Mouse (Mus musculus): ENCODE data around the gene Dclre1a. TPM values are rescaled to one million over a fixed set of nuclear protein-coding genes. Genes with fewer than 3 reads are reported as not detected.

Gene Dclre1a
- total RNA-seq (2014; rRNA removed) (6.7 and 10.4 TPM in 2 replicates), polyA plus RNA-seq (2015; fragmentation: Nextera tagmentation; extraction: Ambion mirVana) (8.2 and 9.8 TPM in 2 replicates)

GRCm38 (mm10) chr19:56547456-56548229 is at the start of gene Dclre1a:
TSS of gene Dclre1a (minus strand) at chr19:56548222.
- peak within 1 kb of the TSS; percentile 85 for H3K4me2 ChIP-seq (ENCODE audit: low read depth)
- H3K9me3 ChIP-seq (ENCODE audit: low read length) = no peaks in the 10 kb centered on the region
- H3K4me1 ChIP-seq (ENCODE audit: insufficient read depth) = peaks cover 10% of the 10 kb centered on the region; the same call in 1 of the 2 replicates
- ATAC-seq (peak; percentile 71), DNase-seq (no peak)
- H3K4me3 ChIP-seq (ENCODE audit: low read depth, low read length) = peak within 1 kb of the TSS; percentile 96
- no peaks in the 10 kb centered on the region for H3K27me3 ChIP-seq (ENCODE audit: insufficient read depth, low read length)
- H3K9ac ChIP-seq = peak within 1 kb of the TSS; percentile 96
- peak; percentile 35; the same call in 1 of the 2 replicates for TF ChIP-seq CTCF (IDR thresholded peaks at IDR 0.05; ENCODE audit: low read depth)
- H3K36me3 ChIP-seq (ENCODE audit: insufficient read depth) = peaks cover 14% of the 10 kb centered on the region
- 9% methylated on average over 20 of the region's 20 CpGs for WGBS
- peak within 1 kb of the TSS; percentile 92 for H3K27ac ChIP-seq (ENCODE audit: low read depth, low read length)

- H3K36me3 ChIP-seq (ENCODE audit: insufficient read depth) = peaks cover 62% of the 10 kb centered on the region
- WGBS = 92% methylated on average over 9 of the region's 9 CpGs
- no peak for TF ChIP-seq CTCF (IDR thresholded peaks at IDR 0.05; ENCODE audit: low read depth)
These were observed 44.5 kb upstream of the Dclre1a start for GRCm38 (mm10) chr19:56592472-56592871.

GRCm38 (mm10) chr19:56590250-56590649 is 42.2 kb upstream of the Dclre1a start:
- H3K36me3 ChIP-seq (ENCODE audit: insufficient read depth) = peaks cover 46% of the 10 kb centered on the region
- no peaks in the 10 kb centered on the region for H3K27me3 ChIP-seq (ENCODE audit: insufficient read depth, low read length)
- WGBS = 96% methylated on average over 3 of the region's 3 CpGs
- no peak overlapping the region for H3K4me3 ChIP-seq (ENCODE audit: low read depth, low read length)
- ATAC-seq (no peak), DNase-seq (no peak)
- no peaks in the 10 kb centered on the region for H3K4me1 ChIP-seq (ENCODE audit: insufficient read depth)
- no peak for TF ChIP-seq CTCF (IDR thresholded peaks at IDR 0.05; ENCODE audit: low read depth)
- no peak overlapping the region for H3K27ac ChIP-seq (ENCODE audit: low read depth, low read length)
- no peak overlapping the region for H3K4me2 ChIP-seq (ENCODE audit: low read depth)
- H3K9me3 ChIP-seq (ENCODE audit: low read length) = no peaks in the 10 kb centered on the region
- H3K9ac ChIP-seq = no peak overlapping the region

More at GRCm38 (mm10) chr19:56592472-56592871, 44.5 kb upstream of the Dclre1a start:
- Histone ChIP-seq H3K4me3 (ENCODE audit: low read depth, low read length) (no peak overlapping the region), H3K27me3 (ENCODE audit: insufficient read depth, low read length) (no peaks in the 10 kb centered on the region), H3K9me3 (ENCODE audit: low read length) (no peaks in the 10 kb centered on the region), H3K4me1 (ENCODE audit: insufficient read depth) (no peaks in the 10 kb centered on the region), H3K4me2 (ENCODE audit: low read depth) (no peak overlapping the region), H3K27ac (ENCODE audit: low read depth, low read length) (no peak overlapping the region), H3K9ac (no peak overlapping the region)
- no peak for ATAC-seq
- no peak for DNase-seq

GRCm38 (mm10) chr19:56589455-56589854 is 41.4 kb upstream of the Dclre1a start:
- ATAC-seq = no peak
- no peak for DNase-seq
- 96% methylated on average over 5 of the region's 5 CpGs for WGBS
- H3K9me3 ChIP-seq (ENCODE audit: low read length) = no peaks in the 10 kb centered on the region
- peaks cover 38% of the 10 kb centered on the region for H3K36me3 ChIP-seq (ENCODE audit: insufficient read depth)
- no peak overlapping the region for H3K4me2 ChIP-seq (ENCODE audit: low read depth)
- no peak overlapping the region for H3K9ac ChIP-seq
- H3K4me3 ChIP-seq (ENCODE audit: low read depth, low read length) = no peak overlapping the region
- no peaks in the 10 kb centered on the region for H3K4me1 ChIP-seq (ENCODE audit: insufficient read depth)
- no peaks in the 10 kb centered on the region for H3K27me3 ChIP-seq (ENCODE audit: insufficient read depth, low read length)
- no peak overlapping the region for H3K27ac ChIP-seq (ENCODE audit: low read depth, low read length)
- TF ChIP-seq CTCF (IDR thresholded peaks at IDR 0.05; ENCODE audit: low read depth) = no peak

- Histone ChIP-seq H3K9me3 (ENCODE audit: low read length) (no peaks in the 10 kb centered on the region), H3K4me2 (ENCODE audit: low read depth) (no peak overlapping the region), H3K27me3 (ENCODE audit: insufficient read depth, low read length) (no peaks in the 10 kb centered on the region), H3K9ac (no peak overlapping the region), H3K27ac (ENCODE audit: low read depth, low read length) (no peak overlapping the region), H3K4me3 (ENCODE audit: low read depth, low read length) (no peak overlapping the region), H3K36me3 (ENCODE audit: insufficient read depth) (peaks cover 37% of the 10 kb centered on the region), H3K4me1 (ENCODE audit: insufficient read depth) (no peaks in the 10 kb centered on the region)
- DNase-seq (no peak), ATAC-seq (no peak)
- 96% methylated on average over 6 of the region's 6 CpGs for WGBS
- no peak for TF ChIP-seq CTCF (IDR thresholded peaks at IDR 0.05; ENCODE audit: low read depth)
These were observed 41.0 kb upstream of the Dclre1a start for GRCm38 (mm10) chr19:56589008-56589407.

GRCm38 (mm10) chr19:56588205-56588626 is 40.2 kb upstream of the Dclre1a start:
- DNase-seq = peak; percentile 29
- Histone ChIP-seq H3K4me1 (ENCODE audit: insufficient read depth) (no peaks in the 10 kb centered on the region), H3K27me3 (ENCODE audit: insufficient read depth, low read length) (no peaks in the 10 kb centered on the region), H3K9ac (no peak overlapping the region), H3K36me3 (ENCODE audit: insufficient read depth) (peaks cover 42% of the 10 kb centered on the region), H3K4me3 (ENCODE audit: low read depth, low read length) (no peak overlapping the region), H3K9me3 (ENCODE audit: low read length) (no peaks in the 10 kb centered on the region), H3K4me2 (ENCODE audit: low read depth) (no peak overlapping the region), H3K27ac (ENCODE audit: low read depth, low read length) (no peak overlapping the region)
- ATAC-seq = peak; percentile 75
- no peak for TF ChIP-seq CTCF (IDR thresholded peaks at IDR 0.05; ENCODE audit: low read depth)
- 58% methylated on average over 6 of the region's 6 CpGs for WGBS

GRCm38 (mm10) chr19:56586320-56586719 is 38.3 kb upstream of the Dclre1a start:
- Histone ChIP-seq H3K27me3 (ENCODE audit: insufficient read depth, low read length) (no peaks in the 10 kb centered on the region), H3K4me2 (ENCODE audit: low read depth) (no peak overlapping the region), H3K4me1 (ENCODE audit: insufficient read depth) (no peaks in the 10 kb centered on the region), H3K4me3 (ENCODE audit: low read depth, low read length) (no peak overlapping the region), H3K9ac (no peak overlapping the region), H3K27ac (ENCODE audit: low read depth, low read length) (no peak overlapping the region), H3K36me3 (ENCODE audit: insufficient read depth) (peaks cover 34% of the 10 kb centered on the region; the same call in 1 of the 2 replicates), H3K9me3 (ENCODE audit: low read length) (no peaks in the 10 kb centered on the region)
- WGBS = 89% methylated on average over 8 of the region's 8 CpGs
- no peak for DNase-seq
- no peak for ATAC-seq
- TF ChIP-seq CTCF (IDR thresholded peaks at IDR 0.05; ENCODE audit: low read depth) = no peak
